Mouse (Mus musculus) CH12.LX (cell line): Measurements from ENCODE around the gene Nfatc2ip. TPM values are rescaled to one million over a fixed set of nuclear protein-coding genes. Genes with fewer than 3 reads are reported as not detected.
A peak's percentile ranks its signal among the peaks of the same experiment; 100 is the strongest.

Experiments
- DNase-seq: peaks from one replicate; pipeline ENCODE4 v3.0.0-alpha.2; 2013; ENCODE audit errors: extremely low read depth
- H3K27ac ChIP-seq: 2 replicates; pipeline ENCODE4 v1.5.1; 2012; ENCODE audit warnings: low read depth, mild to moderate bottlenecking, control low read depth, moderate library complexity; ENCODE audit not compliant: insufficient read depth
- H3K27me3 ChIP-seq: replicated peaks from 2 replicates; pipeline ENCODE3; 2012; ENCODE audit warnings: inconsistent platforms
- H3K36me3 ChIP-seq, 2 experiments: replicated peaks in 1 of 2; 2 replicates each; pipeline versions ENCODE3 to v1.6.1; 2012; ENCODE audit warnings: inconsistent platforms in 1 of 2, low read length in 1 of 2, mild to moderate bottlenecking in 1 of 2, mixed read lengths in 1 of 2, moderate library complexity in 1 of 2; ENCODE audit not compliant: control insufficient read depth in 1 of 2, insufficient read depth in 1 of 2
- H3K4me1 ChIP-seq, 2 experiments: 2 replicates each; pipeline ENCODE4 v1.6.1; 2012; ENCODE audit warnings: inconsistent platforms in 1 of 2, moderate library complexity in 1 of 2; ENCODE audit not compliant: insufficient read depth in 2 of 2, control insufficient read depth in 1 of 2
- H3K4me2 ChIP-seq: 2 replicates; pipeline ENCODE4 v1.6.1; 2012; ENCODE audit warnings: low read depth, mild to moderate bottlenecking, control low read depth; ENCODE audit not compliant: poor library complexity, insufficient read depth, severe bottlenecking
- H3K4me3 ChIP-seq, 3 experiments: fragments of 150-350 bp in 1 of 3; sonication (generic) in 1 of 3; replicated peaks in 1 of 3; 2 replicates each; pipeline versions ENCODE3 to v1.5.1; 2011 to 2012; ENCODE audit warnings: low read depth in 2 of 3, low read length in 2 of 3, mild to moderate bottlenecking in 2 of 3, moderate library complexity in 2 of 3, control low read depth in 1 of 3, improper control_type of control experiment in 1 of 3, inconsistent platforms in 1 of 3, mixed read lengths in 1 of 3; ENCODE audit not compliant: poor library complexity in 1 of 3
- H3K79me2 ChIP-seq: replicated peaks from 2 replicates; pipeline ENCODE4 v1.6.1; 2012; ENCODE audit warnings: mild to moderate bottlenecking, moderate library complexity; ENCODE audit not compliant: control insufficient read depth, poor library complexity, insufficient read depth, severe bottlenecking; ENCODE audit errors: extremely low read depth
- H3K9ac ChIP-seq: 2 replicates; pipeline ENCODE4 v1.6.1; 2012; ENCODE audit warnings: low read depth, mild to moderate bottlenecking, control low read depth, moderate library complexity; ENCODE audit not compliant: insufficient read depth
- H3K9me3 ChIP-seq: replicated peaks from 2 replicates; pipeline ENCODE3; 2012; ENCODE audit warnings: low read length, inconsistent platforms, mixed read lengths
- BHLHE40 ChIP-seq: IDR thresholded peaks from 2 replicates; pipeline ENCODE4 v1.6.1; 2011; ENCODE audit warnings: mild to moderate bottlenecking, low read depth, low read length, improper control_type of control experiment
- CHD1 ChIP-seq: IDR thresholded peaks from 2 replicates; pipeline ENCODE4 v1.6.1; 2012; ENCODE audit warnings: low read depth, low read length, improper control_type of control experiment, inconsistent platforms
- CHD2 ChIP-seq: IDR thresholded peaks from 2 replicates; pipeline ENCODE4 v1.6.1; 2011; ENCODE audit warnings: low read length, improper control_type of control experiment
- CTCF ChIP-seq, 2 experiments: IDR thresholded peaks in 1 of 2; conservative IDR thresholded peaks in 1 of 2; 2 replicates each; pipeline ENCODE4 v1.5.1; 2011 to 2012; ENCODE audit warnings: low read depth in 2 of 2, low read length in 2 of 2, improper control_type of control experiment in 1 of 2, inconsistent platforms in 1 of 2, mild to moderate bottlenecking in 1 of 2, moderate library complexity in 1 of 2
- ELF1 ChIP-seq: IDR thresholded peaks from 2 replicates; pipeline ENCODE4 v1.6.1; 2014; ENCODE audit warnings: low read depth, mild to moderate bottlenecking, inconsistent platforms, low read length, improper control_type of control experiment
- EP300 ChIP-seq: IDR thresholded peaks from 2 replicates; pipeline ENCODE4 v1.6.1; 2011; ENCODE audit warnings: low read length, improper control_type of control experiment
- HCFC1 ChIP-seq: IDR thresholded peaks from 2 replicates; pipeline ENCODE4 v1.6.1; 2012; ENCODE audit warnings: low read depth, mild to moderate bottlenecking, inconsistent platforms, low read length, improper control_type of control experiment
- JUND ChIP-seq: conservative IDR thresholded peaks from 2 replicates; pipeline ENCODE4 v1.6.1; 2011; ENCODE audit warnings: low read depth, low read length, improper control_type of control experiment
- MAFK ChIP-seq: IDR thresholded peaks from 2 replicates; pipeline ENCODE4 v1.6.1; 2011; ENCODE audit warnings: low read length, improper control_type of control experiment; ENCODE audit not compliant: insufficient replicate concordance
- MAZ ChIP-seq: IDR thresholded peaks from 2 replicates; pipeline ENCODE4 v1.6.1; 2012; ENCODE audit warnings: low read depth, mild to moderate bottlenecking, inconsistent platforms, low read length, improper control_type of control experiment, moderate library complexity
- MEF2A ChIP-seq: IDR thresholded peaks from 2 replicates; pipeline ENCODE4 v1.6.1; 2014; ENCODE audit warnings: low read depth, mild to moderate bottlenecking, inconsistent platforms, low read length, improper control_type of control experiment, borderline replicate concordance
- MXI1 ChIP-seq: IDR thresholded peaks from 2 replicates; pipeline ENCODE4 v1.6.1; 2011; ENCODE audit warnings: mild to moderate bottlenecking, low read depth, low read length, improper control_type of control experiment
- NRF1 ChIP-seq: IDR thresholded peaks from 2 replicates; pipeline ENCODE4 v1.6.1; 2014; ENCODE audit warnings: low read depth, mild to moderate bottlenecking, inconsistent platforms, low read length, improper control_type of control experiment, moderate library complexity
- POLR2AphosphoS2 ChIP-seq: IDR thresholded peaks from 2 replicates; pipeline ENCODE4 v1.6.1; 2011; ENCODE audit warnings: low read depth, low read length, improper control_type of control experiment
- SIN3A ChIP-seq: IDR thresholded peaks from 2 replicates; pipeline ENCODE4 v1.6.1; 2012; ENCODE audit warnings: low read length, improper control_type of control experiment, inconsistent platforms
- SMC3 ChIP-seq: IDR thresholded peaks from 2 replicates; pipeline ENCODE4 v1.6.1; 2011; ENCODE audit warnings: low read depth, low read length, improper control_type of control experiment
- TBP ChIP-seq: conservative IDR thresholded peaks from 2 replicates; pipeline ENCODE4 v1.6.1; 2011; ENCODE audit warnings: low read depth, low read length, improper control_type of control experiment
- USF2 ChIP-seq: conservative IDR thresholded peaks from 2 replicates; pipeline ENCODE4 v1.6.1; 2011; ENCODE audit warnings: low read depth, low read length, improper control_type of control experiment
- ZC3H11A ChIP-seq: IDR thresholded peaks from 2 replicates; pipeline ENCODE4 v1.6.1; 2012; ENCODE audit warnings: low read depth, mild to moderate bottlenecking, inconsistent platforms, low read length, improper control_type of control experiment
- ZKSCAN1 ChIP-seq: IDR thresholded peaks from 2 replicates; pipeline ENCODE4 v1.6.1; 2012; ENCODE audit warnings: low read depth, inconsistent platforms, low read length, improper control_type of control experiment, borderline replicate concordance
- ZNF384 ChIP-seq: IDR thresholded peaks from 2 replicates; pipeline ENCODE4 v1.6.1; 2012; ENCODE audit warnings: low read depth, low read length, improper control_type of control experiment, inconsistent platforms
- dilution Hi-C: fragments of 300-500 bp; cut with MboI; formaldehyde crosslinking; loops from 2 replicates; pipeline ENCODE4 v1.14.3; 2020; ENCODE audit warnings: low sequenced_read_pairs; ENCODE audit not compliant: extremely low pct_unique_long_range_greater_than_20kb, extremely low pct_ligation_motif_present
- in situ Hi-C: fragments of 300-500 bp; cut with MboI; formaldehyde crosslinking; loops from 3 replicates; pipeline ENCODE4 v1.14.3; 2019; ENCODE audit warnings: low sequenced_read_pairs, low pct_ligation_motif_present, low pct_unique_long_range_greater_than_20kb, mixed read lengths
- polyA plus RNA-seq: library from polyadenylated mRNA; unstranded; fragments of >175 nt; gene quantifications from 2 replicates; pipeline ENCODE4 v1.2.1, GENCODE M21; 2012; ENCODE audit warnings: low read depth; ENCODE audit not compliant: insufficient read length
- total RNA-seq, 2 experiments: library from RNA; depleted of rRNA; stranded (reverse); fragments of 300-350 nt in 1 of 2; fragments of >200 nt in 1 of 2; gene quantifications; 2 replicates each; pipeline ENCODE4 v1.2.3; 2012 to 2014

Nfatc2ip gene
- total and polyA plus RNA-seq, 3 experiments: 7.8 to 15.0 (median 13.9) TPM

DNA sequence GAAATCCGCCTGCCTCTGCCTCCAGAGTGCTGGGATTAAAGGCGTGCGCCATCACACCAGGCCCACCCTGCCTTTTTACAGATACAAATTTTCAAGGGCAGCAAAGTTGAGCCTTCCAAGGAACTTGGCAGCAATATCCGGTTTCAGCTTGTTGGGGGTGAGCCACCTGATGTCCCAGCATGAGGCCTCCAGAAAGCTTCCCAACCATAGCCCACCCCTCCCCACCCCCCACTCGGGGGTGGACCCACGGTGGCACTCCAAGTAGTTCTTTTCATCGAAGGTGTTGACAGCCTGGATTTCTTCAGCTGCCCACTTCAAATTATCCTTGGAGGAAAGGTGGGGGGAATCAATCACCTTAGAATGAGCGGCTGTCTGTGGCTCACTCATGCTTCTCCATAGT lies 57.6 kb downstream of the Nfatc2ip start:
- Histone ChIP-seq H3K27ac (no peak overlapping the region), H3K4me1 (peaks cover 11 to 22% of the 10 kb centered on the region in 2 experiments), H3K4me3 (no peak overlapping the region), H3K27me3 (no peaks in the 10 kb centered on the region), H3K79me2 (no peaks in the 10 kb centered on the region; the same call in 1 of the 2 replicates)
- DNase-seq: no peak
- in situ Hi-C loops: loop anchor here (5.0 kb wide), 1 partner anchor 33 kb away; no protein-coding TSS in a partner anchor
- dilution Hi-C loops: no loop called here
- TF ChIP-seq POLR2AphosphoS2: no peak
- no peak for TF ChIP-seq NRF1
- no peak for TF ChIP-seq MXI1
- TF ChIP-seq ZC3H11A: no peak
- no peak for TF ChIP-seq MEF2A
- no peak for TF ChIP-seq JUND
- no peak for TF ChIP-seq USF2
- TF ChIP-seq CTCF (conservative IDR thresholded peaks at IDR 0.05 in 1 of 2, IDR thresholded peaks at IDR 0.05 in 1 of 2; ENCODE audit: low read depth in 2 of 2, low read length in 2 of 2): no peak
- no peak for TF ChIP-seq CHD1
- no peak for TF ChIP-seq MAFK
- no peak for TF ChIP-seq HCFC1
- TF ChIP-seq SIN3A: no peak
- TF ChIP-seq CHD2: no peak
- TF ChIP-seq ELF1: no peak
- TF ChIP-seq MAZ: no peak
- TF ChIP-seq, all 38 proteins: peak for 0
- H3K9ac ChIP-seq: no peak overlapping the region
- H3K4me2 ChIP-seq: no peak overlapping the region
- H3K9me3 ChIP-seq: no peaks in the 10 kb centered on the region
- H3K36me3 ChIP-seq: no peaks in the 10 kb centered on the region

DNA sequence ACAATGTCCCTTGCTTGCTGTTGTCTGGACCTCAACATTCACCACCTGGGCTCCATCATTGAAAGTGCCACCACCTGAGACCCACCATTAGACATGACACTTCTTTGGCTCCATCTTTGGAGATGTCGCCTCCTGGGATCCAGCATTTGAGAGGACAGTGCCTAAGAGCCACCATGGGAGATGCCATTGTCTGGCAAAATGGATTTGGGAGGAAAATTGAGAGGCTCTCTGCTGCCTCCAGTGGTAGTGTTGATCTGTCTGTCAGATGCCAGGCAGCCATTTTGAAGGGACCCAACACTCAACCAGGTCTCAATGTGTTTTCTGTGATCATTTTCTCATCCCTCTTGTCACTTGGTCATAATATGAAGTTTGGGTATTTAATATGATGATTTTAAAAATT lies 61.0 kb downstream of the Nfatc2ip start:
- peaks cover 11% of the 10 kb centered on the region for H3K9me3 ChIP-seq
- TF ChIP-seq EP300 (no peak), ZKSCAN1 (no peak), CTCF (conservative IDR thresholded peaks at IDR 0.05 in 1 of 2, IDR thresholded peaks at IDR 0.05 in 1 of 2; ENCODE audit: low read depth in 2 of 2, low read length in 2 of 2) (peak; percentile 43 to 60), MXI1 (no peak), ZNF384 (no peak), TBP (no peak), MAZ (no peak), SMC3 (0 out of 2 replicates have a peak, but pooled peaks have one; percentile 5), MEF2A (no peak), BHLHE40 (no peak)
- peaks cover 5 to 15% of the 10 kb centered on the region in 2 experiments for H3K4me1 ChIP-seq
- H3K79me2 ChIP-seq: no peaks in the 10 kb centered on the region
- no peak for DNase-seq
- H3K4me3 ChIP-seq: no peak overlapping the region
- no peak overlapping the region for H3K27ac ChIP-seq
- H3K36me3 ChIP-seq: no peaks in the 10 kb centered on the region
- no peak overlapping the region for H3K9ac ChIP-seq
- H3K4me2 ChIP-seq: no peak overlapping the region
- dilution Hi-C loops: no loop called here
- in situ Hi-C loops: loop anchor here (5.0 kb wide), 1 partner anchor 37 kb away; no protein-coding TSS in a partner anchor
- H3K27me3 ChIP-seq: peaks cover 10% of the 10 kb centered on the region

Other genes starting within 250 kb of the Nfatc2ip start
- gene Xpo6, start 196.2 kb downstream of the Nfatc2ip start, total RNA-seq (2012; rRNA removed): 79.1 and 81.6 TPM in 2 replicates
- 49.9 and 53.7 TPM in 2 replicates for gene Xpo6, start 196.2 kb downstream of the Nfatc2ip start, total RNA-seq (2014; rRNA removed)
- 106 and 149 TPM in 2 replicates for gene Xpo6, start 196.2 kb downstream of the Nfatc2ip start, polyA plus RNA-seq
- gene Sbk1, start 124.1 kb downstream of the Nfatc2ip start, total RNA-seq (2012; rRNA removed): 4.5 and 4.7 TPM in 2 replicates
- gene Sbk1, start 124.1 kb downstream of the Nfatc2ip start, total RNA-seq (2014; rRNA removed): 1.6 and 2.1 TPM in 2 replicates
- 3.4 and 4.2 TPM in 2 replicates for gene Sbk1, start 124.1 kb downstream of the Nfatc2ip start, polyA plus RNA-seq
- 0.42 TPM in 2 replicates for gene Lat, start 27.2 kb downstream of the Nfatc2ip start, total RNA-seq (2012; rRNA removed)
- 0.55 TPM in 1 of 2 replicates, not detected in the other for gene Lat, start 27.2 kb downstream of the Nfatc2ip start, total RNA-seq (2014; rRNA removed)
- 1.1 and 1.2 TPM in 2 replicates for gene Lat, start 27.2 kb downstream of the Nfatc2ip start, polyA plus RNA-seq
- gene Spns1, start 19.3 kb downstream of the Nfatc2ip start, total RNA-seq (2012; rRNA removed): 38.4 and 42.6 TPM in 2 replicates
- 36.4 and 45.3 TPM in 2 replicates for gene Spns1, start 19.3 kb downstream of the Nfatc2ip start, total RNA-seq (2014; rRNA removed)
- 37.8 and 61.7 TPM in 2 replicates for gene Spns1, start 19.3 kb downstream of the Nfatc2ip start, polyA plus RNA-seq
- 132 and 143 TPM in 2 replicates for gene Cd19, start 18.2 kb upstream of the Nfatc2ip start, total RNA-seq (2012; rRNA removed)
- gene Cd19, start 18.2 kb upstream of the Nfatc2ip start, total RNA-seq (2014; rRNA removed): 139 and 141 TPM in 2 replicates
- 199 and 234 TPM in 2 replicates for gene Cd19, start 18.2 kb upstream of the Nfatc2ip start, polyA plus RNA-seq
- 38.5 and 40.3 TPM in 2 replicates for gene Rabep2, start 32.0 kb upstream of the Nfatc2ip start, total RNA-seq (2012; rRNA removed)
- gene Rabep2, start 32.0 kb upstream of the Nfatc2ip start, total RNA-seq (2014; rRNA removed): 35.7 and 42.6 TPM in 2 replicates
- 33.7 and 36.6 TPM in 2 replicates for gene Rabep2, start 32.0 kb upstream of the Nfatc2ip start, polyA plus RNA-seq
- gene Atp2a1, start 66.4 kb upstream of the Nfatc2ip start, total RNA-seq (2012; rRNA removed): 0.25 and 0.38 TPM in 2 replicates
- not detected in 2 replicates for gene Atp2a1, start 66.4 kb upstream of the Nfatc2ip start, total RNA-seq (2014; rRNA removed)
- 0.74 and 0.75 TPM in 2 replicates for gene Atp2a1, start 66.4 kb upstream of the Nfatc2ip start, polyA plus RNA-seq
- 11.8 and 13.4 TPM in 2 replicates for gene Sh2b1, start 78.7 kb upstream of the Nfatc2ip start, total RNA-seq (2012; rRNA removed)
- gene Sh2b1, start 78.7 kb upstream of the Nfatc2ip start, total RNA-seq (2014; rRNA removed): 5.2 and 5.5 TPM in 2 replicates
- 31.3 and 34.1 TPM in 2 replicates for gene Sh2b1, start 78.7 kb upstream of the Nfatc2ip start, polyA plus RNA-seq
- gene Tufm, start 90.6 kb upstream of the Nfatc2ip start, total RNA-seq (2012; rRNA removed): 156 and 183 TPM in 2 replicates
- 115 and 123 TPM in 2 replicates for gene Tufm, start 90.6 kb upstream of the Nfatc2ip start, total RNA-seq (2014; rRNA removed)
- gene Tufm, start 90.6 kb upstream of the Nfatc2ip start, polyA plus RNA-seq: 219 and 224 TPM in 2 replicates
- 42.4 and 64.2 TPM in 2 replicates for gene Atxn2l, start 106.7 kb upstream of the Nfatc2ip start, total RNA-seq (2012; rRNA removed)
- gene Atxn2l, start 106.7 kb upstream of the Nfatc2ip start, total RNA-seq (2014; rRNA removed): 16.5 and 18.8 TPM in 2 replicates
- 104 and 122 TPM in 2 replicates for gene Atxn2l, start 106.7 kb upstream of the Nfatc2ip start, polyA plus RNA-seq
- gene Eif3c, start 169.7 kb upstream of the Nfatc2ip start, total RNA-seq (2012; rRNA removed): 246 and 276 TPM in 2 replicates
- 194 and 202 TPM in 2 replicates for gene Eif3c, start 169.7 kb upstream of the Nfatc2ip start, total RNA-seq (2014; rRNA removed)
- gene Eif3c, start 169.7 kb upstream of the Nfatc2ip start, polyA plus RNA-seq: 330 and 348 TPM in 2 replicates
- gene Apobr, start 188.2 kb upstream of the Nfatc2ip start, total RNA-seq (2012; rRNA removed): 1.3 and 1.8 TPM in 2 replicates
- gene Apobr, start 188.2 kb upstream of the Nfatc2ip start, total RNA-seq (2014; rRNA removed): 1.5 and 1.6 TPM in 2 replicates
- gene Apobr, start 188.2 kb upstream of the Nfatc2ip start, polyA plus RNA-seq: 9.7 and 10.1 TPM in 2 replicates
- gene Cln3, start 189.1 kb upstream of the Nfatc2ip start, total RNA-seq (2012; rRNA removed): 20.7 and 21.9 TPM in 2 replicates
- gene Cln3, start 189.1 kb upstream of the Nfatc2ip start, total RNA-seq (2014; rRNA removed): 19.1 and 19.2 TPM in 2 replicates
- gene Cln3, start 189.1 kb upstream of the Nfatc2ip start, polyA plus RNA-seq: 46.2 and 47.2 TPM in 2 replicates
- gene Il27, start 198.2 kb upstream of the Nfatc2ip start, total RNA-seq (2012; rRNA removed): not detected in 2 replicates
- not detected in 2 replicates for gene Il27, start 198.2 kb upstream of the Nfatc2ip start, total RNA-seq (2014; rRNA removed)
- 0.31 TPM in 1 of 2 replicates, not detected in the other for gene Il27, start 198.2 kb upstream of the Nfatc2ip start, polyA plus RNA-seq
- gene Nupr1, start 234.1 kb upstream of the Nfatc2ip start, total RNA-seq (2012; rRNA removed): 4.9 and 13.9 TPM in 2 replicates
- 5.5 and 6.4 TPM in 2 replicates for gene Nupr1, start 234.1 kb upstream of the Nfatc2ip start, total RNA-seq (2014; rRNA removed)
- gene Nupr1, start 234.1 kb upstream of the Nfatc2ip start, polyA plus RNA-seq: 12.5 and 13.5 TPM in 2 replicates